Mouse (Mus musculus) forebrain, embryonic 13.5 days (tissue): Measurements from ENCODE around the gene Gcfc2. TPM values are rescaled to one million over a fixed set of nuclear protein-coding genes. Genes with fewer than 3 reads are reported as not detected.

Source experiments
- ATAC-seq: fragments of 200-750 bp; cut with Nextera tagmentation; 2 replicates; pipeline ENCODE4 v1.8.0; 2017
- H3K27ac ChIP-seq: fragments of 300-500 bp; sonication (generic); 2 replicates; pipeline ENCODE4 v1.5.1; 2015; ENCODE audit warnings: inconsistent platforms, mild to moderate bottlenecking, moderate library complexity
- H3K27me3 ChIP-seq: fragments of 300-500 bp; sonication (generic); 2 replicates; pipeline ENCODE4 v1.6.1; 2015; ENCODE audit warnings: mild to moderate bottlenecking, inconsistent platforms
- H3K36me3 ChIP-seq: fragments of 300-500 bp; sonication (generic); 2 replicates; pipeline ENCODE4 v1.6.1; 2015; ENCODE audit warnings: mild to moderate bottlenecking, inconsistent platforms; ENCODE audit not compliant: poor library complexity, severe bottlenecking
- H3K4me1 ChIP-seq: fragments of 300-500 bp; sonication (generic); 2 replicates; pipeline ENCODE4 v1.6.1; 2015; ENCODE audit warnings: inconsistent platforms
- H3K4me2 ChIP-seq: fragments of 300-500 bp; sonication (generic); 2 replicates; pipeline ENCODE4 v1.6.1; 2015; ENCODE audit warnings: inconsistent platforms, mild to moderate bottlenecking, moderate library complexity
- H3K4me3 ChIP-seq: fragments of 300-500 bp; sonication (generic); 2 replicates; pipeline ENCODE4 v1.5.1; 2015; ENCODE audit warnings: mild to moderate bottlenecking, inconsistent platforms
- H3K9ac ChIP-seq: fragments of 300-500 bp; sonication (generic); 2 replicates; pipeline ENCODE4 v1.6.1; 2015; ENCODE audit warnings: mild to moderate bottlenecking, inconsistent platforms
- H3K9me3 ChIP-seq: fragments of 300-500 bp; sonication (generic); replicated peaks from 2 replicates; pipeline ENCODE4 v1.6.1; 2016; ENCODE audit warnings: inconsistent platforms
- WGBS: fragments of 180-500 bp; shearing (Covaris S2); methylation state at CpG from one replicate; pipeline ENCODE4 v1.1.7; 2015; 5-methylcytosine and 5-hydroxymethylcytosine counted together
- polyA plus RNA-seq: library from polyadenylated mRNA; unstranded; fragments of >200 nt; fragmentation: Nextera tagmentation; extraction: Ambion mirVana; gene quantifications from 2 replicates; pipeline ENCODE4 v1.2.1, GENCODE M21; 2015

Gcfc2 gene
- polyA plus RNA-seq: 9.6 and 12.3 TPM in 2 replicates

DNA sequence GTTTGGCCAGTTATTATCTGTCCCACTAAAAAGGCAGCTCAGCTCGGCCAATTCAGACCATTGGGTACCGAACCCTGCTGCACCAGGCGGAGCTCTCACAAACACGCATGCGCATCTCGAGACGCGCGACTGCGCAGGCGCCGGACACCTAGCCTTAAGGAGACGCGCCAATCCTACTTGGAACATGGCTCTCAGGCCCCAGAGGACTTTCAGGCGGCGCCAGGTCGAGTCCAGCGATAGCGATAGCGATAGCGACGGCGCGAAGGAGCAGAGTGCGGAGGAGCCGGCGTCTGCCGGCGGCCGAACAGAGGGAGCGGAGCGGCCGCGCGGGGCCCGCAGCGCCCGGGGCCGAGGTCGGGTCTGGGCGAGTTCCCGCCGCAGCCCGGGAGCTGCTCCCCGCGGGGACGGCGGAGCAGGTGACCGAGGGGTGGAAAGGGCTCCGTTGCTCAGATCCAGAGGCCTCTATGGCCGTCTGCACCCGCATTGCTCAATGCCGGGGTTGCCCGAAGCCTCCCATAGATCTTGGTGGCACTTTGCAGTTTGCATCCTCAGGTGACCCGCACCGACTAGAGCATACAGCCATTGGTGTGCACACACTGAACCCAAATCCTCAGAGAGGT lies at the start of gene Gcfc2:
Gcfc2 (plus strand) TSS at position 147 of the 620 bp plus-strand sequence.
- H3K27me3 ChIP-seq: no peaks in the 10 kb centered on the region
- peaks cover 29% of the 10 kb centered on the region for H3K36me3 ChIP-seq
- WGBS: under 1% methylated on average over 56 of the region's 56 CpGs
- H3K4me2 ChIP-seq: peak within 1 kb of the TSS; percentile 74
- peak within 1 kb of the TSS; percentile 87 for H3K4me3 ChIP-seq
- peak within 1 kb of the TSS; percentile 94 for H3K9ac ChIP-seq
- H3K4me1 ChIP-seq: peaks cover 16% of the 10 kb centered on the region
- peak; percentile 97 for ATAC-seq
- peak within 1 kb of the TSS; percentile 52; the same call in 1 of the 2 replicates for H3K27ac ChIP-seq
- H3K9me3 ChIP-seq: no peaks in the 10 kb centered on the region

DNA sequence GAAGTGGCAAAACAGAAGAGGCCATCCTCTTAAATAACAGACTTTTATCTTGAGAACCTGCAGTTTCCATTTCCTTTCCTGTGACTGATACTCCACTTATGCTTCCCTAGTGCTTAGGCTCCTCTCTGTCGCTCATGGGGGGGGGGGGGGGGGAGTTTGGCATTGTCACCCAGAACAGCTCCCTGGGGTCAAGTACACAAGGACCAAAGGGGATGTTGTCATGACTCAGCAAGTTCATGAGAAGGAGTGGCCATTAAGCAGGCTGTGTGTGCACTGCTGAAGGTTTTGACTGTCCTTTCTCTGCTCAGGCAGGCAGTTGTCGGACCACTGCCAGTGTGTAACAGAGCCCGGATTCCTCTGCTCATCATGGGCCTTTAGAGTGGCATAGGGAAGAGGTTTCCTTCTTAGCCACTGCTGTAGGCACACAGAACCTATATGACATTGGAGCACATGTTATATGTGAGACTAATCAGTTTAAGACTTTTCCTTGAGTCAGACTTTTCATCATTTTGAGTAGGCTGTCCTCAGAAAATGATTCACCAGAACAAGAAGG lies 27.7 kb upstream of the Gcfc2 start:
- H3K4me2 ChIP-seq: no peak overlapping the region
- no peak overlapping the region for H3K9ac ChIP-seq
- no peak for ATAC-seq
- no peak overlapping the region for H3K4me3 ChIP-seq
- WGBS: 63% methylated on average over 3 of the region's 3 CpGs
- no peaks in the 10 kb centered on the region for H3K36me3 ChIP-seq
- no peaks in the 10 kb centered on the region for H3K9me3 ChIP-seq
- H3K4me1 ChIP-seq: no peaks in the 10 kb centered on the region
- no peaks in the 10 kb centered on the region for H3K27me3 ChIP-seq
- H3K27ac ChIP-seq: no peak overlapping the region

DNA sequence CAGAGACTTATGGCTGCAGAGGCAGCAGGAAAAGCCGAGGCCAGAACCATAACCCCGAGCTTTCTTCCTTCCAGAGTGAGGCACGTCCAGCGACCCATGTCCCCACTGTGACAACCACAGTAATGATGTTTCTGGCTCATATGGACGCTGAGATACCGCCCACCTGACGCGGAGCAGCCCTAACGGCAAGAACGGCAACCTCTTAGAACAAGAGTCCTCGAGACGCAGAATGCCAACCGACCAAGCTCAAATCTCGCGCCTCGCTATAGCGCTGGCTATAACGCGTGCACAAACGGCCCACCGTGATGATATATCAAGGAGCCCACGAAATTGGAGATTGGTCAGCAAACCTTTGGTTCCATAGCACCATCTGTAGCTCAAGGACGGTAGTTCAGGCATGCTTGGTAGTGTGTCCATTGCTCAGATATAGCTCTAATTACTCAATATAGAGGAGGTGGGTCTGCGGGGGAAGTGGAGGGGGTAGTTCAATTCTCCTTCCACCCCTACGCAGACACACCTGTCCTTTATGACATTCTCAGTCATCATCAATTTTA lies 13.1 kb upstream of the Gcfc2 start:
- no peak for ATAC-seq
- Histone ChIP-seq H3K9me3 (no peaks in the 10 kb centered on the region), H3K27me3 (no peaks in the 10 kb centered on the region), H3K9ac (no peak overlapping the region), H3K27ac (no peak overlapping the region), H3K4me1 (no peaks in the 10 kb centered on the region), H3K4me3 (no peak overlapping the region), H3K36me3 (no peaks in the 10 kb centered on the region), H3K4me2 (no peak overlapping the region)
- 89% methylated on average over 25 of the region's 25 CpGs for WGBS

DNA sequence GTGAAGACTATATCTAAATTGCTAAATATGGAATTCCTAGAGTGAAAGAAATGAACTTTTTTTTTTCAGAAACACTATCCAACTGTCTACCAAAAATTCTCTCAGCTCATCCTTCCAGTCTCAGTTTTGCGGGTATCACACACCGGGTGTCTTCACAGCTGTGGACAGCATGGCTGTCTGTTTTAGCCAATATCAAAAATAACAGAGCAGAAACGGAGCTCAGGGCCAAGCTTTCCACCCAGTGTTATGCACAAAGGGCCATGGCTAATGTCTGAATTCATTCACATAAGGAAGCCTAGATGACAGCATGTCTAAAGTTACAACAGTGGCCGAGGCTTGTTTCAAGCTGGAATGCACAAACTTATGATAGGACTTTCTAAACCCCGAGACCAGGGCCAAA lies 12.2 kb upstream of the Gcfc2 start:
- H3K9me3 ChIP-seq: no peaks in the 10 kb centered on the region
- H3K4me1 ChIP-seq: no peaks in the 10 kb centered on the region
- H3K4me3 ChIP-seq: no peak overlapping the region
- ATAC-seq: no peak
- H3K27ac ChIP-seq: no peak overlapping the region
- WGBS: 85% methylated on average over 5 of the region's 5 CpGs
- no peak overlapping the region for H3K9ac ChIP-seq
- no peaks in the 10 kb centered on the region for H3K36me3 ChIP-seq
- no peaks in the 10 kb centered on the region for H3K27me3 ChIP-seq
- no peak overlapping the region for H3K4me2 ChIP-seq

DNA sequence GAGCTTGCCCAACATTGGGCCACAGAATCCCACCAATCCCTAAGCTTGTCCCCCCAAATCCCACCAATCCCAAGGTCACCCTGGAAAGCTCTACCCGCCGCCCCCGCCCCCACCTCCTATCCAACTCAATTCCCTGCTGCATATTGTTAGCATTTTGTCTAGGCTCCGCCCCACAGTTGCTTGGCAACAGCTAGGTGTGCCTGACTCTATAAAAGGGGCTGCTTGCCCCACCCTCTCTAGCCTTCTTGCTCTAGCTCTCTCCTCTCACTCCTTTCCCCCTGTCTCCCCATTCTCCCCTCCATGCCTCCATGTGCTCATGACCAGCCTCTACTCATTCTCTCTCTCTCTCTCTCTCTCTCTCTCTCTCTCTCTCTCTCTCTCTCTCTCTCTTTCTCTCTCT lies 11.8 kb upstream of the Gcfc2 start:
- H3K4me3 ChIP-seq: no peak overlapping the region
- H3K27ac ChIP-seq: no peak overlapping the region
- no peak overlapping the region for H3K9ac ChIP-seq
- ATAC-seq: 0 out of 2 replicates have a peak, but pooled peaks have one; percentile 21
- no peaks in the 10 kb centered on the region for H3K27me3 ChIP-seq
- no peak overlapping the region for H3K4me2 ChIP-seq
- H3K9me3 ChIP-seq: no peaks in the 10 kb centered on the region
- no peaks in the 10 kb centered on the region for H3K4me1 ChIP-seq
- WGBS: 73% methylated on average over 4 of the region's 4 CpGs
- H3K36me3 ChIP-seq: no peaks in the 10 kb centered on the region

DNA sequence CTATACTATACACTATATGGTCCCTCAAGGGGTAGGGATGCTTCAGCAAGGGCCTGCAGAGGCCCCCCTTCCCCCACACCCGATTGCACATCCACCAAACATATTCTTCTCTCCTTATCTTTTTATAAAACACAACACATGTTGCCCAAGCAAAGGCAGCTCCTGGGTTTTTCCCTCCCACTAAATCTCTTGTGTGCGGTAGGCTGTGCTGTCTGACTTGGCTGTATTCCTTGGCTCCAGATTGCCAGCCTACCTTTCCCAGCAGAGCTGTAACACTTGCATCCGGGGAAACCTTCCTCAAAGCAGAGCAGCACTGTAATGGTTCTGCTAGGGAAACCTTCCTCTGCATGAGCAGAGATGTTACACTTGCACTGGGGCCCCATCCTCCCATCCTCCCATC lies 11.3 kb upstream of the Gcfc2 start:
- Histone ChIP-seq H3K9ac (no peak overlapping the region), H3K4me1 (no peaks in the 10 kb centered on the region), H3K27ac (no peak overlapping the region), H3K9me3 (no peaks in the 10 kb centered on the region), H3K27me3 (no peaks in the 10 kb centered on the region), H3K4me2 (no peak overlapping the region), H3K4me3 (no peak overlapping the region), H3K36me3 (no peaks in the 10 kb centered on the region)
- 0 out of 2 replicates have a peak, but pooled peaks have one; percentile 16 for ATAC-seq
- WGBS: 79% methylated on average over 3 of the region's 3 CpGs

DNA sequence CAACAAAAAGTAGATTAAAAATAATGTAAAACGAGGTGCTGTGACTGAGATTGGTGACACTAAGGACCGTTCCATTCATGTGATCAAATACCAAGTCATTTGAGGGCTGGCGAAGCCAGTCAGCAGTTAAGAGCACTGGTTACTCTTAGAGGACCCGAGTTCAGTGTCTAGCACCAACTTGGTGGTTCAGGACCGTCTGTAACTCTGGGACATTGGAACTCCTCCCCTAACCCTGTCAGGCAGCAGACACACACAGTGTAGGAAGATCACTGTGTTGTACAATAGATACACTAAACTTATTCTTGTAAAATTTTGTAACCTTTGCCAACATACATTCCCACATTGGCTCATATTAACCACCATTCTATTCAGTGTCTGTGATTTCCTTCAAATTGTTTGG lies 835 bp downstream of the Gcfc2 start:
- peak overlapping the region; percentile 74 for H3K4me2 ChIP-seq
- peak overlapping the region; percentile 94 for H3K9ac ChIP-seq
- peaks cover 34% of the 10 kb centered on the region for H3K36me3 ChIP-seq
- no peaks in the 10 kb centered on the region for H3K27me3 ChIP-seq
- ATAC-seq: peak; percentile 53
- no peaks in the 10 kb centered on the region for H3K9me3 ChIP-seq
- no peak overlapping the region for H3K27ac ChIP-seq
- H3K4me1 ChIP-seq: peaks cover 16% of the 10 kb centered on the region
- WGBS: 13% methylated on average over 5 of the region's 5 CpGs
- peak overlapping the region; percentile 87 for H3K4me3 ChIP-seq

DNA sequence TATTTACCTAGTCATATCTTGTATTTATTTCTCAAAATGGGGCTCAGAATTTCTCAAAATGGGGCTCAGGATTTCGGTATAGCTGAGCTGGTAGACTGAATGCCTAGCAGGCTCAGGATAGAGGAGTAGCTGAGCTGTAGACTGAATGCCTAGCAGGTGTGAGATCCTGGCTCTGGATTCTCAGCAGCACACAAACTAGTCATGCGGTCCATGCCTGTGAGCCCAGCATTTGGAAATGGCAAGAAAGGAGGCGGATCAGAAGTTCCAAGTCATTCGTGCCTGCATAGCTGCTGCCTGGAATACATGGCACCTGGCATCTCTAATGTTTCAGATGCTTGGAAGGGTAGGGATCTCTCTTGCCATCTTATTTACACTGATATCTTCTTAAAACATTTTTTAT lies 5.9 kb downstream of the Gcfc2 start:
- WGBS: 92% methylated on average over 4 of the region's 4 CpGs
- Histone ChIP-seq H3K4me2 (no peak overlapping the region), H3K4me3 (no peak overlapping the region), H3K4me1 (peaks cover 11% of the 10 kb centered on the region), H3K9ac (no peak overlapping the region), H3K27me3 (no peaks in the 10 kb centered on the region), H3K9me3 (no peaks in the 10 kb centered on the region; the same call in 1 of the 2 replicates), H3K36me3 (peaks cover 76% of the 10 kb centered on the region), H3K27ac (no peak overlapping the region)
- ATAC-seq: no peak

DNA sequence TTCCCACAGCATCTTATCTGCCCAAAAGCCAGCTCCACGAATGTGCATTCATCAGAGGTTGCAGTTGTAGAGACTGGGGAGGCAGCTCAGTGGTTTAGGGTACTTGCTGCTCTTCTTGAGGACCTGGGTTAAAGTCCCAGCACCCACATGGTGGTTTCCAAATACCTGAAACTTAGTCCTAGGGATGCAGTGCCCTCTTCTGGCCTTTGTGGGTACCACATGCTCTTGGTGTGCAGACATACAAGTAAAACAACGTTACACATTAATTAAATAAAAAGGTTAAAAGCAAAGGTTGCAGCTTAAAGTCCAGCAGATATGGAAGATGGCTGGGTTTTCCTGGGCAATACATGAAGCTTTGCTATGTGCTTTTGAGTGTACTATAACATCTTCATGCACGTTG lies 9.8 kb downstream of the Gcfc2 start:
- Histone ChIP-seq H3K9me3 (peaks cover 5% of the 10 kb centered on the region; the same call in 1 of the 2 replicates), H3K27ac (no peak overlapping the region), H3K4me3 (no peak overlapping the region), H3K4me1 (no peaks in the 10 kb centered on the region), H3K9ac (no peak overlapping the region), H3K36me3 (peaks cover 83% of the 10 kb centered on the region), H3K27me3 (no peaks in the 10 kb centered on the region), H3K4me2 (no peak overlapping the region)
- ATAC-seq: no peak
- WGBS: 98% methylated on average over 3 of the region's 3 CpGs

DNA sequence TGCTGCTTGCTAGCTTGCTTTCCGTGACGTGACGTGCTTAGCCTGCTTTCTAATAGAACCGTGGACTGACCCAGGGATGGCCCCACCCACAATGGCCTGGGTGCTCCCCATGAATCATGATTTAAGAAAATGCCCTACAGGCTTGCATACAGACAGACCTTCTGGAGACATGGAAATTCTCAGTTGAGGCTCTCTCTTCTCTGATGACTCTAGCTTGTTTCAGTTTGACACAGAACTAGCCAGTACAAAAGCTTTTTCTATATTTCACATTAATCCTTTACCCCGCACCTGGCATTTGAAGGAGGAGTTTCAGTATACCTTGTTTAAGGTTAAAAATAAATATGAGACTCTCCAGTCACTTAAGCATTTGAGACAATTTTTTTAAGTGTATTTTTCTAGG lies 18.2 kb downstream of the Gcfc2 start:
- ATAC-seq: no peak
- no peaks in the 10 kb centered on the region for H3K9me3 ChIP-seq
- H3K36me3 ChIP-seq: peaks cover 87% of the 10 kb centered on the region
- no peaks in the 10 kb centered on the region for H3K27me3 ChIP-seq
- H3K9ac ChIP-seq: no peak overlapping the region
- H3K4me2 ChIP-seq: no peak overlapping the region
- 90% methylated on average over 5 of the region's 5 CpGs for WGBS
- H3K4me3 ChIP-seq: no peak overlapping the region
- no peak overlapping the region for H3K27ac ChIP-seq
- H3K4me1 ChIP-seq: no peaks in the 10 kb centered on the region

DNA sequence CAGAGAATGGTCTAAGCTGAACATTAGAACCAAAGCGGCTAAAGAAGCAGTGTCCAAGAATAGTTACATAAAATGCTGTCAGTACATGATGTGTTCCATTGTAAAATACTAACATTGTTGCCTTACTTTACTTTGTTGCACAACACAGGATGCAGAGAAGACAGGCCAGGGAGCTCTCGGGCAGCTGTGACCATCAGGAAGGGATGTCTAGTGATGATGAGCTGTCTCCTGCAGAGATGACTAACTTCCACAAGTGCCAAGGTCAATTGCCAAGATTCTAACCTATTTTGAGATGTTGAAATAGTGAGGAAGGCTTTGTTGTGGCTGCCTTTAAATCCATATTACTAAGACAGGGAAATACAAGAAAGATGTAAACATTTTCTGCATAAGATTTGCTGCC lies 19.8 kb downstream of the Gcfc2 start:
- peaks cover 88% of the 10 kb centered on the region for H3K36me3 ChIP-seq
- H3K27ac ChIP-seq: no peak overlapping the region
- H3K27me3 ChIP-seq: no peaks in the 10 kb centered on the region
- H3K9ac ChIP-seq: no peak overlapping the region
- WGBS: 94% methylated on average over 2 of the region's 2 CpGs
- H3K4me2 ChIP-seq: no peak overlapping the region
- H3K4me1 ChIP-seq: no peaks in the 10 kb centered on the region
- no peak for ATAC-seq
- no peaks in the 10 kb centered on the region for H3K9me3 ChIP-seq
- no peak overlapping the region for H3K4me3 ChIP-seq

DNA sequence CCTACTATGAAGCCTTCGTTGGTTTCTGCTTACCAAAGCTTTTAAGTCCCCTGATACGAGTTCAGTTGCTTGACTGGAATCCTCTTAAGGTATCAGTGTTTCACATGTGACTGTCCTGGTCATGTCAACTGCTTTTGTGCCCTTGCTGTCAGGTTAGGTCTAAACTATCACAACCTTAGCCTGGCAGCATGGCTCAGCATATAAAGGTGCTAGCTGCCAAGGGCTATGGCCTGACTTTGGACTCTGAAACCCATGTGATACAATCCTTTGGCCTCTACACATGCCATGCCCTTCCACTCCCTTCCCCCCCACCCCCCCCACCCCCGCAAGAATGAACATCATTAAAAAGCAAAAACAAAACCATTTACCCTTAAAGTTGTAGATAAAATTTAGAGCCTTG lies 21.0 kb downstream of the Gcfc2 start:
- 97% methylated on average over 3 of the region's 3 CpGs for WGBS

More for the DNA sequence above, 21.0 kb downstream of the Gcfc2 start:
- H3K27me3 ChIP-seq: no peaks in the 10 kb centered on the region
- peaks cover 94% of the 10 kb centered on the region for H3K36me3 ChIP-seq
- no peak overlapping the region for H3K27ac ChIP-seq
- H3K4me1 ChIP-seq: no peaks in the 10 kb centered on the region
- no peaks in the 10 kb centered on the region for H3K9me3 ChIP-seq
- ATAC-seq: no peak
- no peak overlapping the region for H3K4me3 ChIP-seq
- no peak overlapping the region for H3K9ac ChIP-seq
- no peak overlapping the region for H3K4me2 ChIP-seq
